Mouse (Mus musculus): ENCODE measurements around the gene Dcaf7. TPM values are rescaled to one million over a fixed set of nuclear protein-coding genes. Genes with fewer than 3 reads are reported as not detected.
"Not testable (repeated sequence)": the region's sequence is repeated elsewhere in the genome, so short reads cannot be mapped to it uniquely, and the experiment has no call there.

Dcaf7 gene
- polyA plus RNA-seq, 1 experiment, result 111 TPM

GRCm38 (mm10) chr11:106058020-106058419, 21.3 kb downstream of the Dcaf7 start:
- Histone ChIP-seq H3K27ac (ENCODE audit: insufficient read depth, low read length) (no peak overlapping the region), H3K4me1 (ENCODE audit: control insufficient read depth, insufficient read depth, low read length) (no peaks in the 10 kb centered on the region), H3K4me3 (ENCODE audit: insufficient read depth, low read length) (no peak overlapping the region)
- TF ChIP-seq CTCF (IDR thresholded peaks at IDR 0.05; ENCODE audit: extremely low read depth, insufficient read depth, low read length) (no peak), POLR2A (IDR thresholded peaks at IDR 0.05; ENCODE audit: extremely low read depth, insufficient read depth, low read length) (no peak)

GRCm38 (mm10) chr11:106060549-106060948, 23.9 kb downstream of the Dcaf7 start:
- no peaks in the 10 kb centered on the region for H3K4me1 ChIP-seq (ENCODE audit: control insufficient read depth, insufficient read depth, low read length)
- H3K27ac ChIP-seq (ENCODE audit: insufficient read depth, low read length), result no peak overlapping the region
- TF ChIP-seq CTCF (IDR thresholded peaks at IDR 0.05; ENCODE audit: extremely low read depth, insufficient read depth, low read length) (no peak), POLR2A (IDR thresholded peaks at IDR 0.05; ENCODE audit: extremely low read depth, insufficient read depth, low read length) (no peak)
- no peak overlapping the region for H3K4me3 ChIP-seq (ENCODE audit: insufficient read depth, low read length)

GRCm38 (mm10) chr11:106061311-106061710, 24.6 kb downstream of the Dcaf7 start:
- no peak overlapping the region for H3K4me3 ChIP-seq (ENCODE audit: insufficient read depth, low read length)
- no peak overlapping the region for H3K27ac ChIP-seq (ENCODE audit: insufficient read depth, low read length)
- TF ChIP-seq POLR2A (IDR thresholded peaks at IDR 0.05; ENCODE audit: extremely low read depth, insufficient read depth, low read length) (no peak), CTCF (IDR thresholded peaks at IDR 0.05; ENCODE audit: extremely low read depth, insufficient read depth, low read length) (no peak)
- H3K4me1 ChIP-seq (ENCODE audit: control insufficient read depth, insufficient read depth, low read length), result no peaks in the 10 kb centered on the region

GRCm38 (mm10) chr11:106063756-106064155, 27.1 kb downstream of the Dcaf7 start:
- H3K4me1 ChIP-seq (ENCODE audit: control insufficient read depth, insufficient read depth, low read length), result peaks cover 3% of the 10 kb centered on the region; the same call in 1 of the 2 replicates
- no peak for TF ChIP-seq POLR2A (IDR thresholded peaks at IDR 0.05; ENCODE audit: extremely low read depth, insufficient read depth, low read length)
- no peak for TF ChIP-seq CTCF (IDR thresholded peaks at IDR 0.05; ENCODE audit: extremely low read depth, insufficient read depth, low read length)
- no peak overlapping the region for H3K4me3 ChIP-seq (ENCODE audit: insufficient read depth, low read length)
- H3K27ac ChIP-seq (ENCODE audit: insufficient read depth, low read length), result no peak overlapping the region

GRCm38 (mm10) chr11:106065073-106065922, 28.6 kb downstream of the Dcaf7 start:
- H3K4me3 ChIP-seq (ENCODE audit: insufficient read depth, low read length), result peak overlapping the region; percentile 76
- TF ChIP-seq CTCF (IDR thresholded peaks at IDR 0.05; ENCODE audit: extremely low read depth, insufficient read depth, low read length), result no peak
- TF ChIP-seq POLR2A (IDR thresholded peaks at IDR 0.05; ENCODE audit: extremely low read depth, insufficient read depth, low read length), result no peak
- H3K4me1 ChIP-seq (ENCODE audit: control insufficient read depth, insufficient read depth, low read length), result peaks cover 3% of the 10 kb centered on the region; the same call in 1 of the 2 replicates
- H3K27ac ChIP-seq (ENCODE audit: insufficient read depth, low read length), result no peak overlapping the region

GRCm38 (mm10) chr11:106065923-106066571, 29.4 kb downstream of the Dcaf7 start, which contains the start of gene Taco1:
Gene Taco1, plus strand, starts transcription at chr11:106066061.
- TF ChIP-seq POLR2A (IDR thresholded peaks at IDR 0.05; ENCODE audit: extremely low read depth, insufficient read depth, low read length), result peak; percentile 79
- TF ChIP-seq CTCF (IDR thresholded peaks at IDR 0.05; ENCODE audit: extremely low read depth, insufficient read depth, low read length), result no peak
- H3K4me3 ChIP-seq (ENCODE audit: insufficient read depth, low read length), result peak within 1 kb of the TSS; percentile 76
- H3K27ac ChIP-seq (ENCODE audit: insufficient read depth, low read length), result peak within 1 kb of the TSS; percentile 63
- peaks cover 3% of the 10 kb centered on the region; the same call in 1 of the 2 replicates for H3K4me1 ChIP-seq (ENCODE audit: control insufficient read depth, insufficient read depth, low read length)

GRCm38 (mm10) chr11:106066616-106067015, 29.9 kb downstream of the Dcaf7 start:
- H3K4me1 ChIP-seq (ENCODE audit: control insufficient read depth, insufficient read depth, low read length), result not testable (repeated sequence)
- peak overlapping the region; percentile 63; the same call in 1 of the 2 replicates for H3K27ac ChIP-seq (ENCODE audit: insufficient read depth, low read length)
- H3K4me3 ChIP-seq (ENCODE audit: insufficient read depth, low read length), result peak overlapping the region; percentile 76

- no peak overlapping the region for H3K4me3 ChIP-seq (ENCODE audit: insufficient read depth, low read length)
- no peak for TF ChIP-seq CTCF (IDR thresholded peaks at IDR 0.05; ENCODE audit: extremely low read depth, insufficient read depth, low read length)
- TF ChIP-seq POLR2A (IDR thresholded peaks at IDR 0.05; ENCODE audit: extremely low read depth, insufficient read depth, low read length), result no peak
- no peak overlapping the region for H3K27ac ChIP-seq (ENCODE audit: insufficient read depth, low read length)
- no peaks in the 10 kb centered on the region for H3K4me1 ChIP-seq (ENCODE audit: control insufficient read depth, insufficient read depth, low read length)
Measured at GRCm38 (mm10) chr11:106073774-106074173, 37.1 kb downstream of the Dcaf7 start.

GRCm38 (mm10) chr11:106076321-106076720, 39.6 kb downstream of the Dcaf7 start:
- TF ChIP-seq POLR2A (IDR thresholded peaks at IDR 0.05; ENCODE audit: extremely low read depth, insufficient read depth, low read length) (no peak), CTCF (IDR thresholded peaks at IDR 0.05; ENCODE audit: extremely low read depth, insufficient read depth, low read length) (peak; percentile 77)
- no peak overlapping the region for H3K27ac ChIP-seq (ENCODE audit: insufficient read depth, low read length)
- H3K4me1 ChIP-seq (ENCODE audit: control insufficient read depth, insufficient read depth, low read length), result no peaks in the 10 kb centered on the region
- H3K4me3 ChIP-seq (ENCODE audit: insufficient read depth, low read length), result no peak overlapping the region

Measured in cortical plate, adult 2 months (tissue).